7 mouse cellular contexts compared by ENCODE assay signal in the genomic region with DNA sequence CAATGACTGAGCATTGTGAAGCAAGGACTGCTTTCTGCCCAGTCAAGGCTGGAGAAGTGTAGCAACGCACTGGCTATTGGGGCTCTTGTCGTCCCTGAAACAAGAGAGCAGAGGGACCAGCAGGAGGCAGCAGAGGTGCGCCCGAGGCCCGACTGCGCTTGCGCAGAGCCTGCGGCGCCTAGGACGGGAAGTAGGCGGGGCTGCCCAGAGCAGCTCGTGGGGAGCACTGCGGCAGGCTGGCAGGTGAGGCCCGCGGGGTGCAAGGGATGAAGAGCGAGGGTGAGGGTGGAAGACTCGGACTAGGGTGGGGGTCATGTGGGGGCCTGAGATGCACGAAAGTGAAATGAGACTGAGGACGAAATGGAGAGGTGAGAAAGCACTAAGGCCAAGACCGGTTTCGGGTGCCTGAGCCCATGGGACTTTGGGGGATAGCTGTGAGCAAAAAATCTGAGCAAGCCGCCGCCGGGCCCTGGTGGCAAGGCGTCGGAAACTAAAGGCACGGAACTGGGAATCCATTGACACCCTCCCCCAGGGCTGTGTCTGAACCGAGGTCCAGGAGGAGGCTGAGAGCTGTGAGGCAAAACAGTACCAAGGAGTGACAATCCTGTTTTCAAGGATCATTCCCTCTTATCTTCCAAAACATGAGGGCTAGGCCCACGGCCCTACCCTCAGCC. TPM values are rescaled to one million over a fixed set of nuclear protein-coding genes. Genes with fewer than 3 reads are reported as not detected.
A peak's percentile ranks its signal among the peaks of the same experiment; 100 is the strongest.
DNase-seq lines count a peak whose midpoint lies in the region; ATAC-seq and TF ChIP-seq lines count a peak whose summit lies in the region.

Ppm1f (plus strand) TSS at position 88 of the 674 bp plus-strand sequence.

- peak; percentile 100 for TF ChIP-seq CTCF in intestine, postnatal 0 days (IDR thresholded peaks at IDR 0.05; ENCODE audit: low read depth)
- TF ChIP-seq CTCF in small intestine, adult 2 months (IDR thresholded peaks at IDR 0.05; ENCODE audit: extremely low read depth, insufficient read length, insufficient replicate concordance, low read depth, low read length), result peak; percentile 92

- peak within 1 kb of the TSS; percentile 79 for H3K4me3 ChIP-seq in embryonic facial prominence, embryonic 10.5 days
- peak within 1 kb of the TSS; percentile 59 for H3K4me3 ChIP-seq in intestine, postnatal 0 days (ENCODE audit: low read depth, low read length)
- peak within 1 kb of the TSS; percentile 63 for H3K4me3 ChIP-seq in midbrain, embryonic 12.5 days
- H3K4me3 ChIP-seq in small intestine, adult 2 months (ENCODE audit: low read depth, low read length), result peak within 1 kb of the TSS; percentile 71

- H3K27ac ChIP-seq in embryonic facial prominence, embryonic 10.5 days (replicated peaks), result peak within 1 kb of the TSS; percentile 85
- H3K27ac ChIP-seq in intestine, postnatal 0 days (ENCODE audit: low read depth, low read length), result no peak within 1 kb of the TSS; the same call in 1 of the 2 replicates
- H3K27ac ChIP-seq in midbrain, embryonic 12.5 days (replicated peaks), result peak within 1 kb of the TSS; percentile 50
- peak within 1 kb of the TSS; percentile 4 for H3K27ac ChIP-seq in small intestine, adult 2 months (ENCODE audit: insufficient read depth, low read depth, low read length)

- H3K36me3 ChIP-seq in embryonic facial prominence, embryonic 10.5 days (replicated peaks), result peaks cover 35% of the 10 kb centered on the region
- peaks cover 23% of the 10 kb centered on the region for H3K36me3 ChIP-seq in intestine, postnatal 0 days (ENCODE audit: control insufficient read depth, insufficient read depth)
- peaks cover 30% of the 10 kb centered on the region for H3K36me3 ChIP-seq in midbrain, embryonic 12.5 days
- H3K36me3 ChIP-seq in small intestine, adult 2 months (ENCODE audit: control insufficient read depth, insufficient read depth, low read length), result peaks cover 12% of the 10 kb centered on the region

- H3K4me1 ChIP-seq in embryonic facial prominence, embryonic 10.5 days, result peaks cover 20% of the 10 kb centered on the region
- no peaks in the 10 kb centered on the region; the same call in none of the 2 replicates for H3K4me1 ChIP-seq in intestine, postnatal 0 days (replicated peaks; ENCODE audit: control insufficient read depth, insufficient read depth, low read length)
- peaks cover 20% of the 10 kb centered on the region for H3K4me1 ChIP-seq in midbrain, embryonic 12.5 days
- peaks cover 10% of the 10 kb centered on the region; the same call in 1 of the 2 replicates for H3K4me1 ChIP-seq in small intestine, adult 2 months (ENCODE audit: control insufficient read depth, insufficient read depth, insufficient read length, low read length)

- under 1% methylated on average over 29 of the region's 29 CpGs for WGBS in embryonic facial prominence, embryonic 10.5 days
- under 1% methylated on average over 29 of the region's 29 CpGs for WGBS in intestine, postnatal 0 days
- WGBS in midbrain, embryonic 12.5 days, result under 1% methylated on average over 29 of the region's 29 CpGs
- WGBS in small intestine, adult 2 months, result under 1% methylated on average over 29 of the region's 29 CpGs

- H3K9ac ChIP-seq in intestine, postnatal 0 days (ENCODE audit: low read depth, low read length), result peak within 1 kb of the TSS; percentile 59
- H3K9ac ChIP-seq in midbrain, embryonic 12.5 days (replicated peaks), result peak within 1 kb of the TSS; percentile 68

- intact Hi-C loops in left cerebral cortex, postnatal 4 days (cut with DNase I), result no loop called here

- DNase-seq in adrenal gland, postnatal 10 days, result peak; percentile 99
- DNase-seq in embryonic facial prominence, embryonic 10.5 days (ENCODE audit: low spot score), result peak; percentile 96
- DNase-seq in gonadal fat pad, adult 2 months (ENCODE audit: low read depth), result peak; percentile 68
- DNase-seq in left cerebral cortex, postnatal 4 days, result peak; percentile 94

- ATAC-seq in intestine, postnatal 0 days, result peak; percentile 88
- peak; percentile 94 for ATAC-seq in midbrain, embryonic 12.5 days (ENCODE audit: low FRiP score, low read depth)

- no peaks in the 10 kb centered on the region for H3K27me3 ChIP-seq in embryonic facial prominence, embryonic 10.5 days (replicated peaks; ENCODE audit: low read depth, poor library complexity, severe bottlenecking)
- H3K27me3 ChIP-seq in intestine, postnatal 0 days (replicated peaks; ENCODE audit: control insufficient read depth, insufficient read depth, low read length), result no peaks in the 10 kb centered on the region
- no peaks in the 10 kb centered on the region for H3K27me3 ChIP-seq in midbrain, embryonic 12.5 days
- no peaks in the 10 kb centered on the region for H3K27me3 ChIP-seq in small intestine, adult 2 months (ENCODE audit: control insufficient read depth, insufficient read depth, low read length)

- H3K9me3 ChIP-seq in embryonic facial prominence, embryonic 10.5 days, result no peaks in the 10 kb centered on the region
- no peaks in the 10 kb centered on the region for H3K9me3 ChIP-seq in intestine, postnatal 0 days (ENCODE audit: control insufficient read depth)
- H3K9me3 ChIP-seq in midbrain, embryonic 12.5 days, result no peaks in the 10 kb centered on the region

- H3K4me2 ChIP-seq in intestine, postnatal 0 days (replicated peaks; ENCODE audit: low read depth), result peak within 1 kb of the TSS; percentile 81
- H3K4me2 ChIP-seq in midbrain, embryonic 12.5 days (replicated peaks), result peak within 1 kb of the TSS; percentile 76

- peak; percentile 37; the same call in 1 of the 2 replicates for TF ChIP-seq POLR2A in small intestine, adult 2 months (IDR thresholded peaks at IDR 0.05; ENCODE audit: low read depth, low read length)

RNA-seq across cellular contexts. Expression of gene Ppm1f, which starts in this region (rescaled TPM):
- total RNA-seq in adrenal gland, postnatal 10 days (2021), result 10 to 100 TPM; 39.3 to 40.3 TPM
- 33.8 and 35.7 TPM in 2 replicates for polyA plus RNA-seq in embryonic facial prominence, embryonic 10.5 days (2016; fragmentation: Nextera tagmentation; extraction: Ambion mirVana)
- polyA plus RNA-seq in gonadal fat pad, adult 2 months (2012; rRNA removed), result 13.8 and 17.1 TPM in 2 replicates
- polyA plus RNA-seq in intestine, postnatal 0 days (2015; fragmentation: Nextera tagmentation; extraction: Ambion mirVana), result 4.7 and 4.8 TPM in 2 replicates
- total RNA-seq in left cerebral cortex, postnatal 4 days (2021), result 10 to 100 TPM; 23.8 to 25.8 TPM
- polyA plus RNA-seq in midbrain, embryonic 12.5 days (2016; fragmentation: Nextera tagmentation; extraction: Ambion mirVana), result 33.3 and 33.9 TPM in 2 replicates
- 2.0 and 2.3 TPM in 2 replicates for polyA plus RNA-seq in small intestine, adult 2 months (2012; rRNA removed)
